Mouse (Mus musculus): ENCODE data around the gene Tspan9. TPM values are rescaled to one million over a fixed set of nuclear protein-coding genes. Genes with fewer than 3 reads are reported as not detected.

Gene Tspan9
- polyA plus RNA-seq, 1 experiment from 2014 or later: 77.3 TPM

- TF ChIP-seq CTCF (IDR thresholded peaks at IDR 0.05; ENCODE audit: low read depth) (no peak), EP300 (optimal IDR thresholded peaks at IDR 0.05) (no peak)
- H3K4me2 ChIP-seq (replicated peaks; ENCODE audit: low read depth): no peak overlapping the region
- WGBS: 41% methylated on average over 1 of the region's 1 CpGs
- peak overlapping the region; percentile 93 for H3K27ac ChIP-seq (replicated peaks)
- ATAC-seq (ENCODE audit: low FRiP score, low TSS enrichment) (no peak), DNase-seq (ENCODE audit: low spot score) (no peak)
- no peak overlapping the region for H3K4me3 ChIP-seq (ENCODE audit: low read depth, low read length)
- H3K36me3 ChIP-seq (ENCODE audit: control insufficient read depth, insufficient read depth, low read length): no peaks in the 10 kb centered on the region
- H3K27me3 ChIP-seq (ENCODE audit: control insufficient read depth, insufficient read depth, low read length): no peaks in the 10 kb centered on the region
- H3K9ac ChIP-seq (ENCODE audit: low read length): no peak overlapping the region
- H3K9me3 ChIP-seq (ENCODE audit: control insufficient read depth, low read length): no peaks in the 10 kb centered on the region
- 0 out of 2 replicates have a peak, but pooled peaks cover 4% of the 10 kb centered on the region for H3K4me1 ChIP-seq (replicated peaks; ENCODE audit: control insufficient read depth, insufficient read depth)
Measured at GRCm38 (mm10) chr6:128001587-128001986, 141.8 kb downstream of the Tspan9 start.

DNA sequence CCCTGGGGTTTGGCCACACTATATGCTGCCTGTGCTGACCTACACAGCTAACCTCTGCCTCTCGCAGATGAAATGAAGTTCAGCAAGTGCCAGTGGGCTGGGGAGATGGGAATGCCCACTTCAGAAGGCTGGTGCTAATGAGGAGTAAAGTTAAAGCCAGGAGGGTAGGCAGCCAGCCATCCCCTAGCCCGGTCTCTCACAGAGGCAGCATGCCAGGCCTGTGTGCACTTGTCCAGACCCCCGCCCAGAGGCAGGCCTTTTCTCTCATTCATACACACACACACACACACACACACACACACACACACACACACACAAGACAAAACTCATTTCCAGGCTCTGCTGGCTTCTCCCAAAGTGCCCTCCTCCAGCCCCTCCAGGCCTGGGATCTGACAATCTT is 142.6 kb downstream of the Tspan9 start:
- Histone ChIP-seq H3K36me3 (ENCODE audit: control insufficient read depth, insufficient read depth, low read length) (no peaks in the 10 kb centered on the region), H3K4me2 (replicated peaks; ENCODE audit: low read depth) (no peak overlapping the region), H3K4me3 (ENCODE audit: low read depth, low read length) (no peak overlapping the region), H3K9ac (ENCODE audit: low read length) (no peak overlapping the region), H3K4me1 (replicated peaks; ENCODE audit: control insufficient read depth, insufficient read depth) (0 out of 2 replicates have a peak, but pooled peaks cover 4% of the 10 kb centered on the region), H3K27ac (replicated peaks) (no peak overlapping the region), H3K27me3 (ENCODE audit: control insufficient read depth, insufficient read depth, low read length) (no peaks in the 10 kb centered on the region), H3K9me3 (ENCODE audit: control insufficient read depth, low read length) (no peaks in the 10 kb centered on the region)
- ATAC-seq (ENCODE audit: low FRiP score, low TSS enrichment) (no peak), DNase-seq (ENCODE audit: low spot score) (no peak)
- WGBS: 68% methylated on average over 3 of the region's 3 CpGs
- no peak for TF ChIP-seq EP300 (optimal IDR thresholded peaks at IDR 0.05)
- TF ChIP-seq CTCF (IDR thresholded peaks at IDR 0.05; ENCODE audit: low read depth): no peak

GRCm38 (mm10) chr6:127999118-127999517 is 144.3 kb downstream of the Tspan9 start:
- TF ChIP-seq EP300 (optimal IDR thresholded peaks at IDR 0.05): no peak
- no peak for TF ChIP-seq CTCF (IDR thresholded peaks at IDR 0.05; ENCODE audit: low read depth)
- Histone ChIP-seq H3K4me3 (ENCODE audit: low read depth, low read length) (no peak overlapping the region), H3K9ac (ENCODE audit: low read length) (no peak overlapping the region), H3K27me3 (ENCODE audit: control insufficient read depth, insufficient read depth, low read length) (no peaks in the 10 kb centered on the region), H3K9me3 (ENCODE audit: control insufficient read depth, low read length) (no peaks in the 10 kb centered on the region), H3K4me1 (replicated peaks; ENCODE audit: control insufficient read depth, insufficient read depth) (0 out of 2 replicates have a peak, but pooled peaks cover 4% of the 10 kb centered on the region), H3K27ac (replicated peaks) (no peak overlapping the region), H3K4me2 (replicated peaks; ENCODE audit: low read depth) (no peak overlapping the region), H3K36me3 (ENCODE audit: control insufficient read depth, insufficient read depth, low read length) (no peaks in the 10 kb centered on the region)
- WGBS: 81% methylated on average over 2 of the region's 2 CpGs
- no peak for DNase-seq (ENCODE audit: low spot score)
- ATAC-seq (ENCODE audit: low FRiP score, low TSS enrichment): no peak

DNA sequence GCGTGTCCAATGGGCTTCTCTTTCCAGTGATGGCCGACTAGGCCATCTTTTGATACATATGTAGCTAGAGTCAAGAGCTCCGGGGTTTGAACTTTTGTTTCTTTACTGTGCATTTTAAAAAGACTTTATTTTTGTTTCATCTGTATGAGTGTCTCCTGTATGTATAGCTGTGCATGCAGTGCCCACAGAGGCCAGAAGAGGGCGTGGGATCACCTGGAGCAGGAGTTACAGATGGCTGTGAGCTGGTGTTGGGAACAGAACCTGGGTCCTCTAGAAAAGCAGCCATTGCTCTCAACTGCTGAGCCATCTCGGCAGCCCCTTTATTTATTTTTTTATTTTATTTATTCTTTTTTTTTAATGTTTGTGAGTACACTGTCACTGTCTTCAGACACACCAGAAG is 146.5 kb downstream of the Tspan9 start:
- Histone ChIP-seq H3K27ac (replicated peaks) (no peak overlapping the region), H3K4me3 (ENCODE audit: low read depth, low read length) (no peak overlapping the region), H3K4me1 (replicated peaks; ENCODE audit: control insufficient read depth, insufficient read depth) (no peaks in the 10 kb centered on the region), H3K27me3 (ENCODE audit: control insufficient read depth, insufficient read depth, low read length) (no peaks in the 10 kb centered on the region), H3K36me3 (ENCODE audit: control insufficient read depth, insufficient read depth, low read length) (0 out of 2 replicates have a peak, but pooled peaks cover 3% of the 10 kb centered on the region), H3K9ac (ENCODE audit: low read length) (no peak overlapping the region), H3K9me3 (ENCODE audit: control insufficient read depth, low read length) (no peaks in the 10 kb centered on the region), H3K4me2 (replicated peaks; ENCODE audit: low read depth) (no peak overlapping the region)
- TF ChIP-seq EP300 (optimal IDR thresholded peaks at IDR 0.05) (no peak), CTCF (IDR thresholded peaks at IDR 0.05; ENCODE audit: low read depth) (peak; percentile 44; the same call in 1 of the 2 replicates)
- DNase-seq (ENCODE audit: low spot score): no peak
- 82% methylated on average over 4 of the region's 5 CpGs for WGBS
- ATAC-seq (ENCODE audit: low FRiP score, low TSS enrichment): no peak

DNA sequence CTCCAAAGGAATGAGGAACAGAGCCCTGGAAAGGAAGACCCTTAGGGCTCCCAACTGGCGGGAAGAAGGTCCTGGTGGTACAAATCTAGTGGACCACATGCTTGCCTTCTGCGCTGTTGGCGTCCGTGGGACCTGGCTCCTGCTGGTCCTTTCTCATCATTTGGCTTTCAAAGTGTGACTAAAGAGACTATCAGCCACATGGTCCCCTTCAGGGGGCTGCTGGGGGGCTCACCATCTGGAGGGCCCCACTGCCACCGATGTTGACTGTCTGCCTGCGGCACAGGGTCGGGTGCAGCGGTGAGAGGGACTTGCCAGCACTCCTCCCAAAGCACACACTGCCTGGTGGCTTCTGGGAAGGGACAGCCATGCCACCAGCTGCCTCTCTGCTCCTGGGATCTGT is 150.4 kb downstream of the Tspan9 start:
- no peak overlapping the region for H3K9ac ChIP-seq (ENCODE audit: low read length)
- TF ChIP-seq EP300 (optimal IDR thresholded peaks at IDR 0.05) (no peak), CTCF (IDR thresholded peaks at IDR 0.05; ENCODE audit: low read depth) (no peak)
- H3K4me3 ChIP-seq (ENCODE audit: low read depth, low read length): no peak overlapping the region
- H3K9me3 ChIP-seq (ENCODE audit: control insufficient read depth, low read length): no peaks in the 10 kb centered on the region
- H3K4me1 ChIP-seq (replicated peaks; ENCODE audit: control insufficient read depth, insufficient read depth): no peaks in the 10 kb centered on the region; the same call in none of the 2 replicates
- ATAC-seq (ENCODE audit: low FRiP score, low TSS enrichment) (no peak), DNase-seq (ENCODE audit: low spot score) (no peak)
- H3K27ac ChIP-seq (replicated peaks): no peak overlapping the region; the same call in 1 of the 2 replicates
- no peaks in the 10 kb centered on the region for H3K27me3 ChIP-seq (ENCODE audit: control insufficient read depth, insufficient read depth, low read length)
- 92% methylated on average over 8 of the region's 8 CpGs for WGBS
- no peak overlapping the region for H3K4me2 ChIP-seq (replicated peaks; ENCODE audit: low read depth)
- 0 out of 2 replicates have a peak, but pooled peaks cover 3% of the 10 kb centered on the region for H3K36me3 ChIP-seq (ENCODE audit: control insufficient read depth, insufficient read depth, low read length)

- Histone ChIP-seq H3K36me3 (ENCODE audit: control insufficient read depth, insufficient read depth, low read length) (0 out of 2 replicates have a peak, but pooled peaks cover 3% of the 10 kb centered on the region), H3K27ac (replicated peaks) (peak overlapping the region; percentile 75), H3K4me3 (ENCODE audit: low read depth, low read length) (no peak overlapping the region), H3K9ac (ENCODE audit: low read length) (no peak overlapping the region), H3K4me2 (replicated peaks; ENCODE audit: low read depth) (no peak overlapping the region), H3K4me1 (replicated peaks; ENCODE audit: control insufficient read depth, insufficient read depth) (no peaks in the 10 kb centered on the region; the same call in none of the 2 replicates), H3K9me3 (ENCODE audit: control insufficient read depth, low read length) (no peaks in the 10 kb centered on the region), H3K27me3 (ENCODE audit: control insufficient read depth, insufficient read depth, low read length) (no peaks in the 10 kb centered on the region)
- DNase-seq (ENCODE audit: low spot score) (no peak), ATAC-seq (ENCODE audit: low FRiP score, low TSS enrichment) (peak; percentile 73)
- no peak for TF ChIP-seq EP300 (optimal IDR thresholded peaks at IDR 0.05)
- WGBS: 63% methylated on average over 11 of the region's 11 CpGs
Measured at GRCm38 (mm10) chr6:127991509-127992176, 151.8 kb downstream of the Tspan9 start.
